Comparison of ENCODE assay signal across 8 mouse cellular contexts in the genomic region with DNA sequence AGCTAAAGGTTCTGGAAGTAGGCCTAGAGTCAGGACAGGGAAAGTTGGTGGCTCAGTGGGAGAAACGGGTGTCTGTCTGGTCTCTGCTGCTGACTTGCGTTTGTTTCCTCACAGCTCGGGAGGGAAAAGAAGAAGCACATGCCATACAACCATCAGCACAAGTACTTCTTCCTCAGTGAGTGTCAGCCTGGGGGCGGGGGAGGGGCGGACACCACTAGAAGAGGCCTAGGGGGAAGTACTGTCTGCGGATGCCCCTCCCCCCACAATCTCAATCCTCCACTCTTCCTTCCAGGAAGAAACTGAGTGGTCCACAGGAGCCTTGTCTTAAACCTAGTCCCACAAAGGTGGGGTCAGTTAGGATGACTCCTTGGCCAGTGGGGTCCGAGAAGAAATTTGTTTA. TPM values are rescaled to one million over a fixed set of nuclear protein-coding genes. Genes with fewer than 3 reads are reported as not detected.
DNase-seq lines count a peak whose midpoint lies in the region; ATAC-seq lines count a peak whose summit lies in the region.

No protein-coding gene starts in this region.

- H3K9ac ChIP-seq in liver, embryonic 16.5 days (ENCODE audit: low read depth, low read length), result no peak overlapping the region

- WGBS in liver, embryonic 16.5 days (ENCODE audit: insufficient replicate concordance), result 35% methylated on average over 7 of the region's 7 CpGs

- peaks cover 63% of the 10 kb centered on the region for H3K36me3 ChIP-seq in liver, embryonic 16.5 days (ENCODE audit: control insufficient read depth, insufficient read depth)

- H3K27ac ChIP-seq in liver, embryonic 16.5 days (ENCODE audit: low read length), result peak overlapping the region; percentile 33; the same call in 1 of the 2 replicates

- peaks cover 9% of the 10 kb centered on the region for H3K4me1 ChIP-seq in liver, embryonic 16.5 days (ENCODE audit: control insufficient read depth, low read depth, low read length)

- H3K4me2 ChIP-seq in liver, embryonic 16.5 days (ENCODE audit: low read depth, low read length), result no peak overlapping the region

- H3K9me3 ChIP-seq in liver, embryonic 16.5 days (replicated peaks; ENCODE audit: control insufficient read depth, low read length), result no peaks in the 10 kb centered on the region

- peak; percentile 12; the same call in 1 of the 2 replicates for ATAC-seq in liver, embryonic 16.5 days (ENCODE audit: low read depth)

- H3K27me3 ChIP-seq in liver, embryonic 16.5 days (ENCODE audit: control insufficient read depth, insufficient read depth, low read depth, low read length), result no peaks in the 10 kb centered on the region

- H3K4me3 ChIP-seq in liver, embryonic 16.5 days (ENCODE audit: low read depth, low read length), result no peak overlapping the region

- DNase-seq in kidney, postnatal 4 days, result peak; percentile 40 to 55
- DNase-seq in kidney, adult 18-20 months, result no peak
- peak; percentile 20 to 27 for DNase-seq in B cell, adult 2 months
- DNase-seq in R1 (ENCODE audit: low read depth, low spot score), result peak; percentile 57
- no peak for DNase-seq in c-Kit-positive CD71-positive TER-119-positive erythroid progenitor cells, embryonic 14.5 days (ENCODE audit: low spot score)
- DNase-seq in cerebellum, adult 8-10 months, result no peak
- DNase-seq in urinary bladder, adult 2 months (ENCODE audit: low spot score), result no peak

RNA-seq across cellular contexts. Expression of a gene that starts 8.6 kb away (rescaled TPM):
- 79.4 and 92.4 TPM in 2 replicates for polyA plus RNA-seq in liver, embryonic 16.5 days (2015; fragmentation: Nextera tagmentation; extraction: Ambion mirVana)
- 75.3 and 95.1 TPM in 2 replicates for polyA plus RNA-seq in urinary bladder, adult 2 months (2012; rRNA removed)

RNA-seq across cellular contexts. Expression of a gene that starts 12.5 kb away (rescaled TPM):
- 277 and 304 TPM in 2 replicates for polyA plus RNA-seq in liver, embryonic 16.5 days (2015; fragmentation: Nextera tagmentation; extraction: Ambion mirVana)
- polyA plus RNA-seq in urinary bladder, adult 2 months (2012; rRNA removed), result 77.0 and 87.9 TPM in 2 replicates

RNA-seq across cellular contexts. Expression of a gene that starts 12.6 kb away (rescaled TPM):
- 114 and 125 TPM in 2 replicates for polyA plus RNA-seq in liver, embryonic 16.5 days (2015; fragmentation: Nextera tagmentation; extraction: Ambion mirVana)
- polyA plus RNA-seq in urinary bladder, adult 2 months (2012; rRNA removed), result 5.9 and 7.0 TPM in 2 replicates

RNA-seq across cellular contexts. Expression of a gene that starts 49.2 kb away (rescaled TPM):
- polyA plus RNA-seq in liver, embryonic 16.5 days (2015; fragmentation: Nextera tagmentation; extraction: Ambion mirVana), result 3.1 and 3.9 TPM in 2 replicates
- 3.8 and 4.3 TPM in 2 replicates for polyA plus RNA-seq in urinary bladder, adult 2 months (2012; rRNA removed)

Comparison
In these comparisons a context has a peak if more than half of its experiments do, and no peak if none do; other contexts are left out.
1. DNase-seq: peak in kidney, postnatal 4 days (2 of 2), B cell, adult 2 months (2 of 2) and R1 (single experiment); none in kidney, adult 18-20 months (single experiment), c-Kit-positive CD71-positive TER-119-positive erythroid progenitor cells, embryonic 14.5 days (single experiment), cerebellum, adult 8-10 months (single experiment) and urinary bladder, adult 2 months (single experiment).
2. RNA of a gene that starts 12.6 kb away (polyA plus RNA-seq): 114 to 125 TPM in liver, embryonic 16.5 days; 5.9 to 7.0 TPM in urinary bladder, adult 2 months; every median in the first group is over 10 times any median in the second.